Mouse (Mus musculus) WW6 (cell line): Measurements from ENCODE around the gene Ldlr.

Experiments
- DNase-seq: peaks from one replicate; pipeline ENCODE4 v3.0.0-alpha.2; 2013; ENCODE audit warnings: low read depth, low spot score

Gene Ldlr

GRCm38 (mm10) chr9:21725224-21726121, 2.2 kb downstream of the Ldlr start:
- no peak for DNase-seq

DNA sequence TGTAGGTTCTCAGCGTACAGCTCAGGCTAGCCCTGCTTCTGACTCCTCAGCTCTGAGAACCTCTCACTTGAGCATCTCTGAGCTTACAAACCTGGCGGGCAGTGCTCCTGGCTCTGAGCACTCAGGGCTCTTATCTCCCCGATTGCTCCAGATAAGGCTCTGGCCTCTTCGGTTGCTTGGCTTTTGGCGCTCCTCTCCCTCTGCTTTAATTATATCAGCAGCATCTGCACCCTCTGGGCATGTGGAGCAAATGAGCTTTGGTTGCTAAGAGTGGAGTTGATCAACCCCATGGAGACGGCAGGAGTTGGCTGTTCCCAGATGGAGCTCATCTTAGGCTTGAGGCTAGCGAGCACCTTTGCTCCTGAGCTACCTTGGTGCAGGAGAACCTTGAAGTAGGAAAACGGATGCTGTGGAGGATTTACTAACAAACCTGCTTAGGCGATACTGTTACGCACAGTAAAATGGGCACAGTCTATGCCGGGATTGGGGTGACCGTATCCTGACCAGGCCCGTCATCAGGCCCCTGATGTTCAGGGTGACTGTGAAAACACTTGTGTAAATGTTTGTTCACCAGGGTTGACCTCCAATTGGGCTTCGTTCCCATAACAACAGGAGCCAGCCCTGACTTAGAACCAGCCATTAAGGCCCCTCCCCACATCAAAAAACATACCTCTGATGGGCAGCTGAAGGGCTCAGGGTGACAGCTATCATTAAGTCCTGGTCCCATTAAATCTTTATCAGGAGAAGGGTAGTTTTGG, 3.1 kb downstream of the Ldlr start:
- no peak for DNase-seq

- DNase-seq, result no peak
Observed at GRCm38 (mm10) chr9:21728261-21728832, 5.1 kb downstream of the Ldlr start.

GRCm38 (mm10) chr9:21729264-21729663, 6.0 kb downstream of the Ldlr start:
- no peak for DNase-seq

DNA sequence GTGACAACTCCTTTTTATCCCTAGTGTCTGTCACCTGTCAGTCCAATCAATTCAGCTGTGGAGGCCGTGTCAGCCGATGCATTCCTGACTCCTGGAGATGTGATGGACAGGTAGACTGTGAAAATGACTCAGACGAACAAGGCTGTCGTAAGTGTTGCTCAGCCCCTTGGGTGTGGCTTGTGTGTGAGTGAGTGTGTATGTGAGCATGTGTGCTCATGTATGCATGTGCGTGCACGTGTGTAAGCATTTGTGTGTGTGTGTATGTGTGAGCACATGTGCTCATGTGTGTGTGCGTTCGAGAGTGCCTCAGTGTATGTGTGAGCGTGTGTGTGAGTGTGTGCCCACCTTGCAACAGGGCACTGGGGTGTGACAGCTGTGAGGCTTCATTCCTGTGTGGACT, 9.0 kb downstream of the Ldlr start:
- DNase-seq, result no peak

- no peak for DNase-seq
Observed at GRCm38 (mm10) chr9:21733446-21733845, 10.2 kb downstream of the Ldlr start.

- no peak for DNase-seq
Observed at GRCm38 (mm10) chr9:21733989-21734388, 10.7 kb downstream of the Ldlr start.

GRCm38 (mm10) chr9:21735126-21735525, 11.8 kb downstream of the Ldlr start:
- DNase-seq, result no peak

DNA sequence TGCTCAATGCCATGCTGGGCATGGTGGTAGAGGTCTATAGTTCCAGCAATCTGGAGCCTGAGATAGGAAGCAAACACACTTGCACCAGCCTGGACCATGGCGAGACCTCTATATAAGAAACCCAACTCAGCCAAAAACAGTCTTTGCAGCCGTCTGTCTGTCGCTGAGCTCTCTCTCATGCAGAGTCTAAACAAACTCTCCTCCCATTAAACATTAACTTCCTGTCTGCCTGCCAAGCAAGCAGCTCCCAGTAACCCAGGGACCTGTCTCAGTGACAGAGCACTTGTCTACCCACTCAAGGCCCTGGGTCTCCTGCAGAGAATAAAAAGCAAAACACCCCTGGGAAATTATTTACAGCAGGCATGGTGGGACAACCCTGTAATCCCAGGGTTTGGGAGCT, 13.3 kb downstream of the Ldlr start:
- no peak for DNase-seq

DNA sequence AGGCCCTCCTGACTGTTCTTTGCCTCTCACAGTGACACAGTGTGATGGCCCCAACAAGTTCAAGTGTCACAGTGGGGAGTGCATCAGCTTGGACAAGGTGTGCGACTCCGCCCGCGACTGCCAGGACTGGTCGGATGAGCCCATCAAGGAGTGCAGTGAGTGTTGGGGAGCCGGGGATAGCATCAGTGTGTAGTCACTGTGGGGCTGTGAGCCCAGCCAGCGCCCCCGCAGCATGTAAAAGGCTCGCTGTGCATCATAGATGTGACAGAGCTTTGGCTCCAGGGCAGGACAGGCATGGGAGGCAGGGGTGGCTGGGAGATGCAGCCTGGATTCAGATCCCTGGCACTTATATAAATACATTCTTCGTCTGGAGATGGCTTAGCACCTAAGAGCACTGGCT, 13.9 kb downstream of the Ldlr start:
- no peak for DNase-seq

DNA sequence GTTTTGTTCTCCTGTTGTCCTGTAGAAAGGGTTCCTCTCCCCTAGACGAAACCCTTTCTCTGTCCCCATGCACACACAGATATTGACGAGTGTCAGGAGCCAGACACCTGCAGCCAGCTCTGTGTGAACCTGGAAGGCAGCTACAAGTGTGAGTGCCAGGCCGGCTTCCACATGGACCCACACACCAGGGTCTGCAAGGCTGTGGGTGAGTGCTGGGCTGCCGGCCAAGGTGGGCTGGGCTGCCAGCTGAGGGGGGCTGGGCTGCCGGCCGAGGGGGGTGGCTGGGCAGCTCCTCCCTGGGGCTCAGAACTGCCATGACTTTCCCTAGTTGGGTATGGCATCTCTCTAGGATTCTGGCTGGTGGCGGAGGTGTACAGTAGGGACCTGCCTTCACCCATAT, 15.5 kb downstream of the Ldlr start:
- DNase-seq, result no peak

- no peak for DNase-seq
Observed at GRCm38 (mm10) chr9:21740427-21740826, 17.1 kb downstream of the Ldlr start.

DNA sequence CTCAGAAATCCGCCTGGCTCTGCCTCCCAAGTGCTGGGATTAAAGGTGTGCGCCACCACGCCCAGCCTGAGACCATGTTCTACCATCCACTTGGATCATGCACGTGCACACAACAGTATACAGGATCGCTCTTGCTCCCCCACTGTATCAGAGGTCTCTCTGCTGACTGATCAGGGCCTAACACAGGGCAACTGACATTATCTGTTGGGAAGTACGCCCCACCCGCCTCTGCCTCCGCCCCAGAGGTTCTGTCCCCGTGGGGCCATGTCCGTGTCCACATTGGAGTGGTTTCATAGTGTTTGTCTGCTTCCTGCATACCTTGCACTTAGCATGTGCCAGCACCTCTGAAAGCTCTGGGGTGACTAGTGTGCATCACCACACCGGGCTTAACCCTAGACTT, 18.2 kb downstream of the Ldlr start:
- no peak for DNase-seq

DNA sequence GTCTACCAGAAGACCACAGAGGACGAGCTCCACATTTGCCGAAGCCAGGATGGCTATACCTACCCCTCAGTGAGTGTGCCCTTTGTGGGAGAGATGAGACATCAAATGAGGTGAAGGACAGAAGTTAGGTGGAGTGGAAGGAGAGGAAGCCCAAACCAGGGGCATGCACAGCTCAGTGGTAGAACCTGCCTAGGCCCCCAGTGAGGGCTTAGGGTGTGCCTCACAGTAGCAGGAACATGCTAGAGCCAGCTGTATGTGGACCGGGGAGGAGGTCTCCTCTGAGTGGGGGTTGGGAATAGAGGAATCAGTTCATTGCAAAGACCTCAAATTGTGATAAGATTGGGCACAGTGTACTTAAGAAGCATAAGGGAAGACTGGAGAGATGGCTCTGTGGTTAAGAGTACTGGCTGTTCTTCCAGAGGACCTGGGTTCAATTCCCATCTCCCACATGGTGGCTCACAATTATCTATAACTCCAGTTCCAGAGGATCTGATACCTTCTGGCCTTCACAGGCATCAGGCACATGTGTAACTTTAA, 24.0 kb downstream of the Ldlr start:
- DNase-seq, result no peak

- DNase-seq, result no peak
Observed at GRCm38 (mm10) chr9:21748033-21748432, 24.8 kb downstream of the Ldlr start.

GRCm38 (mm10) chr9:21748491-21748890, 25.2 kb downstream of the Ldlr start:
- DNase-seq, result no peak

- no peak for DNase-seq
Observed at GRCm38 (mm10) chr9:21749382-21750118, 26.3 kb downstream of the Ldlr start.

DNA sequence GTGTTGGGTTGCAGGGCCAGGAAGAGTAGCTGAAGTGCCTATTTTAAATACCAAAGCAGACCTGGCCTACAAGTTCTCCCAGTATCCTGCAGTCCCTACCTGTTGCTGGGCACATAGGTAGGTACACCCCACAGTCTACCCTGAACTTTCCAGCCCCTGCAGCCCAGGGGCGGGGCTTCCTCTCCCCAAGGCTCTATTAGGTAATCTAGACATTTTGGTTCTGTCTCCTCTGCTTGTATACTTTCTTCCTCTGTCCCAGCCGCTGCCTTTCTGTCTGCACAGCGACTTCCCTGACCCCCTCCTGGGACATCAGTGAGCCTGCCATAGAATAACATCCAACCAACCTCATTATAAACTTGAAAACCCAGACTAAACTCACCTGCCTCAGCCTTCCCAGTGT, 27.1 kb downstream of the Ldlr start:
- DNase-seq, result no peak

DNA sequence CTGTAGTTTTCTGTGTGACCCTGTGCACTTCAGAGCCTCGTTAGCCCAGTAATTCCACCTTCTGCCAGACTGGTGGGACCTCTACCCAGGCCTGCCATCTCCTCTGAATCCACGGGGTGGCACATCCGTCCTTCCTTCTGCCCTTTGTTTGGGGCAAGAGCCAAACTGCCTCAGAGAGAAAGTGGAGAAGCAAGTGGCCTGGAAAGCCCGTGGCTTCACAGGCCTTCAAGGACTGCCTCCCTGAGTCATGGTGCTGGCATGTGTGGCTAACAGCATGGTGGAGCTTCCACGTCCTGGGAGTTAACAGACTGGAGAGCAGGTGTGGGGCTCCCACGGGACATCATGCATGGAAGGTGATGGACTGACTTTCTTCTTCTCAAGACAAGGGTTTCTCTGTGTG, 28.1 kb downstream of the Ldlr start:
- DNase-seq, result no peak

DNA sequence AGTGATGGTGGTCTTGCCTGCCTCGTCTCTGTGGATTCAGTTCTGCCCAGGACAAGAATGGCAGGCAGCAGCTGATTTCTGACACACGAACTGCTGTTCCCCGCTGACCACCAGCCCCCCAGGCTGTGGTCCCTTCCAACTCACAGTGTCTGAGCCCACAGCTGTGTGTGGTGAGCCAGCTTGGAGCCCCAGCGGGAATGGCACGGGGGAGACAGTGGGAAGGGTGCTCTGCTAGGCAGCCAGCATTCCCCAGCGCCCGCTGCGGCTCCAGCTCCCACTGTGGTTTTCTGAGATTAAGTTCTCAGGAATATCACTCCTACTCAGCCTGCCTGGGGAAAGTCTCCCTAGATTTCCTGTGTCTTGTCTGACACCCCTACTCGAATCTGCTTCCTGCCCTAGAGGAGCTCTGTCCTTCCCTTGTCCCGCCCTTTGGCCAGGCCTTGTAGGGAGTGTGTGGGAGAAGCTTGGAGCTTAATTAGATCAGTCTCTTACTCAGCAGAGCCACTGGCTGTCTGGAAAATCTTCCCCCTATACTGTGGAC, 29.0 kb downstream of the Ldlr start:
- no peak for DNase-seq

DNA sequence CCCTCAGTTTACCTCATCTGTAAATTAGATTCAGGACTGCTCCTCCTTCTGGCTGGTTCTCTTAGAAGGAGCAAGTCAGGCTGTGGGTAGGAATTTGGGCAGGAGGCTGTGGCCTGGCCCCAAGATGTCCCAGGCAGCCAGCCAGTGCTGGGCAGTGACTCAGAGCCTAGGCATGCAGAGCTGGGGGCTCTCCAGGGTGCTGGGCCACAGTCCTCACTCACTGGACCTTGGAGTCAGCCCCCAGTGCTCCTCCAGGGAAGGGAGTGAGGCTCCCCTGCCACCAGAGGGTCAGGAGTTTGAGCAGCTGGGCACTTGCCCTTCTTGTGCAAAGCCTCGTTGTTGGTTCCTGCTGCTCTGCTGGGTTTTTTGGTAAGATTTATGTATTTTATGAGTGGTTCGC, 30.7 kb downstream of the Ldlr start:
- DNase-seq, result no peak
